Mouse (Mus musculus) forebrain, embryonic 12.5 days (tissue): ENCODE results near the gene Sorl1. TPM values are rescaled to one million over a fixed set of nuclear protein-coding genes. Genes with fewer than 3 reads are reported as not detected.
"Not testable (repeated sequence)": the region's sequence is repeated elsewhere in the genome, so short reads cannot be mapped to it uniquely, and the experiment has no call there.

ENCODE experiments used
- ATAC-seq: fragments of 200-750 bp; cut with Nextera tagmentation; 2 replicates; pipeline ENCODE4 v1.8.0; 2017; ENCODE audit warnings: moderate TSS enrichment; ENCODE audit not compliant: low FRiP score
- H3K27ac ChIP-seq: fragments of 300-500 bp; sonication (generic); 2 replicates; pipeline ENCODE4 v1.5.1; 2016; ENCODE audit warnings: mild to moderate bottlenecking
- H3K27me3 ChIP-seq: fragments of 300-500 bp; sonication (generic); 2 replicates; pipeline ENCODE4 v1.6.1; 2016; ENCODE audit warnings: mild to moderate bottlenecking
- H3K36me3 ChIP-seq: fragments of 300-500 bp; sonication (generic); replicated peaks from 2 replicates; pipeline ENCODE4 v1.6.1; 2016; ENCODE audit warnings: mild to moderate bottlenecking
- H3K4me1 ChIP-seq: fragments of 300-500 bp; sonication (generic); 2 replicates; pipeline ENCODE4 v1.6.1; 2016
- H3K4me2 ChIP-seq: fragments of 300-500 bp; sonication (generic); 2 replicates; pipeline ENCODE4 v1.6.1; 2016; ENCODE audit warnings: mild to moderate bottlenecking, moderate library complexity
- H3K4me3 ChIP-seq: fragments of 300-500 bp; sonication (generic); replicated peaks from 2 replicates; pipeline ENCODE4 v1.5.1; 2016; ENCODE audit warnings: mild to moderate bottlenecking
- H3K9ac ChIP-seq: fragments of 300-500 bp; sonication (generic); 2 replicates; pipeline ENCODE4 v1.6.1; 2016; ENCODE audit warnings: mild to moderate bottlenecking
- H3K9me3 ChIP-seq: fragments of 300-500 bp; sonication (generic); 2 replicates; pipeline ENCODE4 v1.6.1; 2016
- WGBS: fragments of 180-500 bp; shearing (Covaris S2); methylation state at CpG from one replicate; pipeline ENCODE4 v1.1.7; 2016; 5-methylcytosine and 5-hydroxymethylcytosine counted together
- polyA plus RNA-seq: library from polyadenylated mRNA; unstranded; fragments of >200 nt; fragmentation: Nextera tagmentation; extraction: Ambion mirVana; gene quantifications from 2 replicates; pipeline ENCODE4 v1.2.1, GENCODE M21; 2016

Sorl1 gene
- polyA plus RNA-seq, 1 experiment from 2014 or later = 11.1 TPM

DNA sequence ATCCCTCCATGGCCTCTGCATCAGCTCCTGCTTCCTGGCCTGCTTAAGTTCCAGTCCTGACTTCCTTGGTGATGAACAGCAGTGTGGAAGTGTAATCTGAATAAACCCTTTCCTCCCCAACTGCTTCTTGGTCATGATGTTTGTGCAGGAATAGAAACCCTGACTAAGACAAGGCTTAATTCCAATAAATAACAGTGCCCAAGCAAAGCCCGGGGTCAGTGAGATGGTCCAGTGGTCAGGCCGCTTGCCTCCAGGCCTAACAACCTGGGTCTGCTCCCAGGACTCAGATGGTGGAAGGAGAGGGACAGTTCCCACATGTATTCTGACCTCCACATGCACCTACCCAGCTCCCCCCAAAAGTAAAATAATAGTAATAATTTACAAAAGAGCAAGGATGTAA is 65.1 kb downstream of the Sorl1 start:
- not testable (repeated sequence) for H3K9me3 ChIP-seq, H3K36me3 ChIP-seq, H3K4me3 ChIP-seq, H3K9ac ChIP-seq, ATAC-seq, H3K4me2 ChIP-seq, H3K27ac ChIP-seq
- WGBS = 95% methylated on average over 2 of the region's 2 CpGs
- Histone ChIP-seq H3K27me3 (peaks cover 24% of the 10 kb centered on the region), H3K4me1 (peaks cover 18% of the 10 kb centered on the region)

DNA sequence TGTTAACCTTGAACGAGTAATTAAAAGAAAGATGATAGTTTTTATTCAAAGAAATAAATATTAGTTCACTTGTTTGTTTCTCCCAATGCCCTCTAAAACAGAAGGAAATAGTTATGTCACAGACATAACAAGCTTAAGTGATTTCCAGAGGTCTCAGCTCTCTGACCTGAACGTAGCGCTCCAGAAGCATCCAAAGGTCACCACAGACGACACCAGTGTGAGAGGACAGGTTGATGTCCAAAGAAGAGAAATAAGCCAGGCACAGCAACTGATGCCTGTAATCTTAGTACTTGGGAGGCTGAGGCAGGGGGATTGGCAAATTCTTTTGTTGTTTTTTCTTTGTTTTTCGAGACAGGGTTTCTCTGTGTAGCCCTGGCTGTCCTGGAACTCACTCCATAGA is 67.5 kb downstream of the Sorl1 start:
- Histone ChIP-seq H3K27me3 (peaks cover 46% of the 10 kb centered on the region), H3K36me3 (no peaks in the 10 kb centered on the region), H3K4me2 (no peak overlapping the region), H3K9me3 (no peaks in the 10 kb centered on the region), H3K4me3 (no peak overlapping the region), H3K9ac (no peak overlapping the region), H3K27ac (no peak overlapping the region), H3K4me1 (peaks cover 23% of the 10 kb centered on the region)
- no peak for ATAC-seq
- WGBS = 89% methylated on average over 5 of the region's 5 CpGs

DNA sequence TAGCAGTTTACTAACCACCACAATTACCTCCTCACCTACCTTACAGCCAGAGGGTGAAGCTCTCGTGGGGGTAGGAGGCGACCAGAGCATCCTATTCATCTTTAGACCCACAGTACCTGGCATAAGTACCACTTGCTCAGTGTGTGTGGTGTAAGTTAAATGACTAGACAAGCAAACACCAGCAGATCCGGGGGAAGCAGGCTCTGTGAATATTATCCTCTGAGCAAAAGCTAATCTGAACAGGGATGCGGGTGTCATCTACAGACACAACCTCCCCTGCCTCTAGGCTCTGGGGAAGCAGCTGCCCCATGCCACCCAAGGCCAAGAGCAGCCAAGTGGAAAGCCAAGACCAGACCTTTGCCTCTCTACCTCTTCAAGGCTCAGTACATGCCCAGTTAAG is 68.7 kb downstream of the Sorl1 start:
- WGBS = 87% methylated on average over 4 of the region's 4 CpGs
- H3K9me3 ChIP-seq = peaks cover 4% of the 10 kb centered on the region; the same call in 1 of the 2 replicates
- H3K4me3 ChIP-seq = no peak overlapping the region
- ATAC-seq = no peak
- H3K27me3 ChIP-seq = peaks cover 56% of the 10 kb centered on the region
- peaks cover 23% of the 10 kb centered on the region for H3K4me1 ChIP-seq
- no peaks in the 10 kb centered on the region for H3K36me3 ChIP-seq
- H3K9ac ChIP-seq = no peak overlapping the region
- peak overlapping the region; percentile 60 for H3K27ac ChIP-seq
- no peak overlapping the region for H3K4me2 ChIP-seq

DNA sequence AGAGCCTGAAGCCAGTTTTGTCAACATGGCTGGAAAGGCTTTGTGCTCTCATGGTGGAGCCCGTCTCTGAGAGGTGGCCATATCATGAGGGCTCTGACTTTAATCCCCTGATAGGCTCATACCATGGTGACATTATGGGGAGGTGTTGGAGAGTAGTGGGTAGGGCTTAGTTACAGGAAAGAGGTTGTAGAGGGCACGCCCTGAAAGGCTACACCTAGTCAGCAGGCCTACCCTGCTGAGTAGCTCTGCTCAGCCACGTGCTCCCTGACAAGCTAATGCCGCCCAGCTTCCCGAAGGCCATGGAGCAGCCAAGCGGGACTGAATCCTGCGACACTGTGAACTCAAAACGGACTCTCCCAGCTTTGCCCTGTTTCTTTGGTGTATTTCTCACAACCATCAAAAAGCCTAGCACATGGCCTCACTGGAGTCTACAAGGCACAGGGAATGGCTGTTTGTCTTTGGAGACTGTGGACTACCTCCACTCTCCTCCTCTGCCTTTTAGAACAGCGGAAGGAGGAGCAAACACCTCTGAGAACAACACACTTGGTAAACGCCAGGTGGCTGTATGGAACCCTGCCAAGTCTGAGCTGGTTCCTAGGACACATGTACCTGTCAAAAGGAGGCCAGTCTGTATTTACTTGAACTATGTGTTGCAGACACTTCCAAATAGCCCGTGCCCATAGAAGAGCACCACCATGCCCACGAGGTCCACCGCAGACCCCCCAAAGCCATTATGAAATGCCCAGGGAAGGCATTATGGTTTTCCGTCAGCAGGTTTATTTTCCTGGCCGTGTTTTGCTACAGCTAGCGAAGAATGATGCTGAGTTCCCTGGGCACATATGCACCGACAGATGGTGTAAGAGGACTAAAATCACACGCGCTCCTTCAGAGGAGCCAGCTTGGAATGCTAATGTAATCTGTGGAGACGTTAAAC is 69.5 kb downstream of the Sorl1 start:
- Histone ChIP-seq H3K27ac (peak overlapping the region; percentile 60; the same call in 1 of the 2 replicates), H3K9ac (no peak overlapping the region), H3K27me3 (peaks cover 62% of the 10 kb centered on the region), H3K4me3 (no peak overlapping the region), H3K4me1 (peaks cover 23% of the 10 kb centered on the region), H3K4me2 (no peak overlapping the region), H3K36me3 (no peaks in the 10 kb centered on the region), H3K9me3 (peaks cover 4% of the 10 kb centered on the region; the same call in 1 of the 2 replicates)
- ATAC-seq = 0 out of 2 replicates have a peak, but pooled peaks have one; percentile 20
- 66% methylated on average over 20 of the region's 20 CpGs for WGBS

DNA sequence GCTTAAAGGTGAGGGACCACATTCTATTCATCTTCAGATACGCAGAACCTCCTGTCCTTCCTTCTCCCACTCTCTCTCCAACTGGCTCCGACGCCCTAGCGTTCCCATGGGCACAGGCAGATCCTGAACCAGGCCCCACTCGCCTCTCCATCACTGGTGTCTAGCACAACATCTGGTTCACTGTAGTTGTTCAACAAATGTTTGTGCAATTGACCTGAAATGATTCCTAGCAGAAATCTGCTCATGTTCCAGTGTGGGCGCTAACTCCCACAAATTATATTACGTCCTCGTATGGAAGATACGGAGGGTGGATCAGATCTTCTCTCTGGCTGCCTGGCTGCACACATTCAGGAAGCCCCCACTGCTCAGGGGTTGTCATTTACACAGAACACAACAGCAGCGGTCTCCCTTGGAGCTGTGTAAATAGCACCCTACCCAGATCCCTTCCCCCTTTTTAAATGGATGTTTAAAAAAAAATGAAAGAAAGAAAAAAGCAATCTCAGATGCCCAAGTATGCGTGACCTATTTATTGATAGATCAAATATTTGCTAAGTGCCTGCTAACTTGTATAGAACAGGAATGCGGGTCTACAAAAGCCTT is 70.4 kb downstream of the Sorl1 start:
- Histone ChIP-seq H3K27me3 (peaks cover 67% of the 10 kb centered on the region), H3K4me1 (peaks cover 23% of the 10 kb centered on the region), H3K4me3 (no peak overlapping the region), H3K9ac (no peak overlapping the region), H3K36me3 (no peaks in the 10 kb centered on the region), H3K4me2 (no peak overlapping the region), H3K9me3 (peaks cover 4% of the 10 kb centered on the region; the same call in 1 of the 2 replicates), H3K27ac (no peak overlapping the region)
- no peak for ATAC-seq
- WGBS = 66% methylated on average over 12 of the region's 12 CpGs

DNA sequence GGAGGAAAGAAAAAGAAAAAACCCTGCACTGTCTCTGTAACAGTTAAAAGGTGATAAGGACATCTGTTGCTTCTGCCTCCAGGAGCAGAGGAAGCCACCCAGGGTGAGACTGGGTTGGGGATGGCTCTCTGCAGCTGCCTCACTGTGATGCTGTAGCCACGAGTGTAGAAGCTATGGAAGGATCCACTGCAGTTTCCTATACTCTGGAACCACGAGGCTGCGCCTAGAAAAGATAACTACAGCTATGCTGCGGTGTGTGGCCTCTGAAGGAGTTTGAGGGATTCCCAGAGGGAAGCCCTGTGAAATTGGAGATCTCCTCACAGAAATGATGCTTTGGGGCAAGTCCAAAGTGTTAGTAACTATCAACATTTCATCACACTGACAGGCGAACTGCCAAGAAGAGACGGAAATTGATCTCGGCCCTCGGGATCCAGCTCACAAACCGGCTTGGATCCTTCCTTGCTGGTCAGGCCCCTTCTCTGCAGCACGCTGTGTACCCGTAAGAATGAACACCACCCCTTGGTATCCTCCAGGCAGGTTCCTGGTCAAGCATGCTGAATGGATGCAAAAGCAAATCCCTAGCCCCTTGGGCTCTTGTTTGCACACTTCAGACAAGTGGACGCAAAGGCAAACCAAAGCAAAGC is 71.3 kb downstream of the Sorl1 start:
- H3K4me3 ChIP-seq = no peak overlapping the region
- H3K4me2 ChIP-seq = no peak overlapping the region
- no peak overlapping the region for H3K9ac ChIP-seq
- H3K4me1 ChIP-seq = peaks cover 30% of the 10 kb centered on the region
- WGBS = 78% methylated on average over 12 of the region's 12 CpGs
- no peak overlapping the region for H3K27ac ChIP-seq
- ATAC-seq = no peak
- peaks cover 4% of the 10 kb centered on the region; the same call in 1 of the 2 replicates for H3K9me3 ChIP-seq
- no peaks in the 10 kb centered on the region for H3K36me3 ChIP-seq
- peaks cover 67% of the 10 kb centered on the region for H3K27me3 ChIP-seq

DNA sequence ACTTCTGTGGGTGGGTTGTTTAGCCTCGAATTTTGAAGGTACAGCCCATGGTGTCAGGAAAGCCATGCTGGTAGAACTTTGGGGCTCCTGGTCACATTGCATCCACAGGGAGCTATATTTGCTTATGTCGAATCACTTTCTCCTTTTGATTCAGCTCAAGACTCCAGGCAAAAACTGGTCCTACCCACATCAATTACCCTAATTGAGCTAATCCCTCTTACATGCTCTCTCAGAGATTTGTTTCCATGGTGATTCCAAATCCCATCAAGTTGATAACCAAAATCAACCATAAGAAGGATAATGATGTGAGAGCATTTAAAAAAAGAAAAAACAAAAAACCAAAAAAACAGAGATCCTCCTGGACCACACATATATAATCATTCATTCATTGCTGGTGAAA is 75.6 kb downstream of the Sorl1 start:
- no peak for ATAC-seq
- no peak overlapping the region for H3K4me3 ChIP-seq
- H3K4me1 ChIP-seq = peaks cover 14% of the 10 kb centered on the region
- H3K27me3 ChIP-seq = peaks cover 78% of the 10 kb centered on the region
- H3K36me3 ChIP-seq = 0 out of 2 replicates have a peak, but pooled peaks cover 5% of the 10 kb centered on the region
- H3K27ac ChIP-seq = no peak overlapping the region
- H3K4me2 ChIP-seq = no peak overlapping the region
- 9% methylated on average over 2 of the region's 2 CpGs for WGBS
- H3K9ac ChIP-seq = no peak overlapping the region
- peaks cover 4% of the 10 kb centered on the region; the same call in 1 of the 2 replicates for H3K9me3 ChIP-seq

DNA sequence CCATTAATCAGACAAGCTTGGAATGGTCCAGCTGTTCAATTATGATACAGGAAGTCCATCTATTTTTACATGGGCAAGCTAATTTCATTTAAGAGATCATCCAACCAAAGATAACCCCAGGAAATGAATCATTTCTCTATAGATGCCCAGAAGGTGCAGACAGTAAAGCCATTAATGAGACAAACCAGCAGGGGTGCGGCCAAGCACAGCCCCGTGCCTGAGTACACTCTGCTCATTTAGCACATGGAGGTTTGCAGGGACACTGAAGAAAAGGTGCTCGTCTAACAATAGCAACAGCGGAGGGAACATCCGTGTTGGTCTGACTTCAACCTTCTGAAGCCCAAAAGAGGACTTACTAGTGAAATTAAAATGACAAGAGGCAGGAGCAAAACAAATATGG is 76.3 kb downstream of the Sorl1 start:
- Histone ChIP-seq H3K27me3 (peaks cover 78% of the 10 kb centered on the region), H3K36me3 (0 out of 2 replicates have a peak, but pooled peaks cover 11% of the 10 kb centered on the region)
- 38% methylated on average over 5 of the region's 5 CpGs for WGBS

DNA sequence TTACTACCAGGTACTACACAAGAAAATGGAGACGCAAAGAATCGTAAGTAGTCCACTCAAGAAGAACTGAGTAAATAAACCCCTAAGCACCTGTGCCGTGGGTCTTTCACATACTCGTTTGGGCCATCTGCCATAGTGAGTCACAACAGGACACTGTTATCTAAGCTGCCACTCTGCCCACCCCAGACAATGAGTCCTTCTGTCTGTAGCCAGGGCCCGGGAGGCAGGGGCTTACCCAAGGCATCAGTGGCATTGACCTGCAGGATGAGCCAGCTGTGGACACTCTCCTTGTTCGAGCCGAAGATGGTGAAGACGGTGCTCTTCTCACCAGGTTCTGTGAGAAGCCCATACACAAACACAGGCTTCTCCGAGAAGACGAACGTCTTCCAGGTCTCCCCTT is 77.8 kb downstream of the Sorl1 start:
- peaks cover 10% of the 10 kb centered on the region for H3K4me1 ChIP-seq
- ATAC-seq = no peak
- peaks cover 75% of the 10 kb centered on the region for H3K27me3 ChIP-seq
- H3K27ac ChIP-seq = no peak overlapping the region
- no peak overlapping the region for H3K4me2 ChIP-seq
- H3K4me3 ChIP-seq = no peak overlapping the region
- H3K36me3 ChIP-seq = 0 out of 2 replicates have a peak, but pooled peaks cover 13% of the 10 kb centered on the region
- 90% methylated on average over 11 of the region's 11 CpGs for WGBS
- peaks cover 4% of the 10 kb centered on the region; the same call in 1 of the 2 replicates for H3K9me3 ChIP-seq
- H3K9ac ChIP-seq = no peak overlapping the region

More for the DNA sequence above, 76.3 kb downstream of the Sorl1 start:
- Histone ChIP-seq H3K27ac (no peak overlapping the region), H3K4me2 (no peak overlapping the region), H3K9me3 (peaks cover 4% of the 10 kb centered on the region; the same call in 1 of the 2 replicates), H3K4me1 (peaks cover 10% of the 10 kb centered on the region), H3K9ac (no peak overlapping the region), H3K4me3 (no peak overlapping the region)
- no peak for ATAC-seq

DNA sequence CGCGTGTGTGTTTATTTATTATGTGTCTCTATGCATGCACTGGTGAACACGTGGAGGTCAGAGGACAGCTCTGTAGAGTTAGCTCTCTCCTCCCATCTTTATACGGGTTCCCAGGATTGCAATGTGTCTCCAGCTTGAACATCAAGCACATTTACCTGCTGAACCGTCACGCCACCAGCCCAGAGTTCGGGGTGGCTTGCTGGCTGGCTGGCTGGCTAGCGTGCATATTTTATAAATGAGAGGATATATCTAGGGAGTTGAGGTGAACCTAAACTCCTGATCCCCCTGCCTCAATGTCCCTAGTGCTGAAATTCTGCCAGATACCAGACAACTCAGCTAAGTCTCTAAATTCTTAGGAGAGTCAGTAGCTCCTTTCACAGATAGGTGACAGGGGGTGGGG is 79.4 kb downstream of the Sorl1 start:
- Histone ChIP-seq H3K9ac (no peak overlapping the region), H3K4me1 (peaks cover 14% of the 10 kb centered on the region), H3K27me3 (peaks cover 69% of the 10 kb centered on the region), H3K36me3 (0 out of 2 replicates have a peak, but pooled peaks cover 13% of the 10 kb centered on the region), H3K4me3 (no peak overlapping the region), H3K27ac (no peak overlapping the region), H3K9me3 (no peaks in the 10 kb centered on the region), H3K4me2 (no peak overlapping the region)
- ATAC-seq = no peak
- WGBS = 95% methylated on average over 8 of the region's 8 CpGs

DNA sequence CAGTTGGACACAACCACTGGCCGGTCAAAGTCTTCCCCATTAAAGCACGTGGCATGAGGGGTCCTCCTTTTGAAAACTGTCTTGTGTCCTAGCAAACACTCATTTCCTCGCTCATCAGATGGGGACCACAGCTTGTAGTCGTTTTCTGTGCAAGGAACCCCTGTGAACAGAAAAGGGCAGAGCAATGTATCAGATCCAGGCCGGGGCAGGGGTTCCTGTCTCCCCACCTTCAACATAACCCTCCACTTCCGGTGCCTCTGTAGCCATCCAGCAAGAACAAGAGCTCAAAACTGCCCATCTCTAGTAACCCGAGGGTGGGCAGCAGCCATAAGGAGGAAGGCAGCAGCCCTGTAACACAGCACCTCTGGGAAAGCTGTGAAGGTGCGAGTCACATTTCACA is 80.2 kb downstream of the Sorl1 start:
- H3K27me3 ChIP-seq = peaks cover 64% of the 10 kb centered on the region
- ATAC-seq = no peak
- WGBS = 91% methylated on average over 8 of the region's 8 CpGs

More for the DNA sequence above, 80.2 kb downstream of the Sorl1 start:
- no peak overlapping the region for H3K9ac ChIP-seq
- no peak overlapping the region for H3K4me2 ChIP-seq
- 0 out of 2 replicates have a peak, but pooled peaks cover 13% of the 10 kb centered on the region for H3K36me3 ChIP-seq
- no peak overlapping the region for H3K4me3 ChIP-seq
- peaks cover 18% of the 10 kb centered on the region for H3K4me1 ChIP-seq
- H3K27ac ChIP-seq = no peak overlapping the region
- no peaks in the 10 kb centered on the region for H3K9me3 ChIP-seq
